Mouse (Mus musculus): ENCODE data around the gene Kitl. TPM values are rescaled to one million over a fixed set of nuclear protein-coding genes. Genes with fewer than 3 reads are reported as not detected.
A peak's percentile ranks its signal among the peaks of the same experiment; 100 is the strongest.

Kitl gene
- 11.4 and 11.7 TPM in 2 replicates for polyA plus RNA-seq (2015; fragmentation: Nextera tagmentation; extraction: Ambion mirVana)

DNA sequence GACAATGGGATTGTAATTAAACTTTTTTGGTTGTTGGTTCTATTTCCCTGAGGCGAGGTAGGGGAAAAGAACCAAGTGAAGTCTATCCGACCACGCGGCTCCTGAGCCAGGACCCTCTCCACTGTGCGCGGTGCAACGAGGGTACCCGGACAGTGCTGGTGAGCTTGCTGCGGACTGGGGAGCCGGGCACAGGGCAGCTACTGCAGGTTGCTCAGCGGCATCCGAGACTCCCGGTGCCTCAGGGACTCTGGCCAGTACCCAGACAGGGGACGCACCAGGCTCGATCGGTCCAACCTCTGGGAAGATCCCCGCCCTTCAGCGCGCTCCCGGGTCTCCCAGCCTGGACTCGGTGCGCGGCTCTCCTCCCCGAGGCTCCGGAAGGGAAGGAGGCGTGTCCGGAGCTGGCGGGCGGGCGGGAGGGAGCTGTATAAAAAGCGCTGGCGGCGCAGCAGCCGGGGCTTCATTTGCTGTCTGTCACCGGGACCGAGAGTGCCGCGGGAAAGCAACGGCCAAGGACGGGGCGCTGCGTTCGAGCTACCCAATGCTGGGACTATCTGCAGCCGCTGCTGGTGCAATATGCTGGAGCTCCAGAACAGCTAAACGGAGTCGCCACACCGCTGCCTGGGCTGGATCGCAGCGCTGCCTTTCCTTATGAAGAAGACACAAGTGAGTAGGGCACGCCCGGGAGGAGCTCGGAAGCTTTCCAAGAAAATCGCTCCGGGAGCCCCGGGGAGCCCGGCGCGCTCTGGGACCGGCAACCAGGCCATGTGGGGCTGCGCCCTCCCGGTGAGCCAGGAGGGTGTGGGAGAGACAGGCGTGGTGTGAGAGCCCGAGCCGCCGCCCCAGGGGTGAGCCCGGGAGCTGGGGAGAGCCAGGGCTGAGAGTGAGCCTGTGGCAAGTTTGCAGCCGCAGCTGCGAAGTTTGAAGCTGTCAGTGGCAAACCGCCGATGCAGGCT is at the start of gene Kitl:
Gene Kitl, plus strand, starts transcription at position 261 of the 956 bp plus-strand sequence.
- peak; percentile 84 for ATAC-seq (ENCODE audit: extremely low read depth, insufficient number of reproducible peaks, low FRiP score, low TSS enrichment)
- Histone ChIP-seq H3K27ac (replicated peaks) (peak within 1 kb of the TSS; percentile 86), H3K36me3 (no peaks in the 10 kb centered on the region), H3K4me3 (peak within 1 kb of the TSS; percentile 85), H3K4me1 (peaks cover 42% of the 10 kb centered on the region), H3K9me3 (no peaks in the 10 kb centered on the region), H3K9ac (peak within 1 kb of the TSS; percentile 91), H3K4me2 (peak within 1 kb of the TSS; percentile 85), H3K27me3 (replicated peaks) (no peaks in the 10 kb centered on the region)
- under 1% methylated on average over 69 of the region's 70 CpGs for WGBS

DNA sequence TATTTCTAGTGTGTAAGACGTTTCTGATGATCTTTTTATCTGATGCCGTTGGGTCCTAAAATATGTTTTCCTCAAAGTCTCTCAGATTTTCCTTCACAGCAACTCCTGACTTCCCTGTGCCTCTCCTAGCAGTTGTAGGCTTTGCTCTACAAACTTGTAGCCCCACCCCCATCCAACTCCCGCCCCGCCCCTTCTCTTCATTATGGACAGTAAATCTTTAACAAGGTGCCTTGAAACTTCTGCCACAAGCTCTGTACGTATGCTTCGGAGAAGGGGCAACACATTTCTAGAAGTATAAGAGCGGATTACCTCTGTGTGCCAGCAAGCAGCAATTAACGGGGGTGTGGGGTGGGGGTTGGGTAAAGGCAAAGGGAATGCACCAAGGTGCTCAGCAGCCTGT is 42.6 kb upstream of the Kitl start:
- Histone ChIP-seq H3K4me3 (no peak overlapping the region), H3K9me3 (no peaks in the 10 kb centered on the region), H3K4me1 (no peaks in the 10 kb centered on the region), H3K9ac (no peak overlapping the region), H3K27me3 (replicated peaks) (no peaks in the 10 kb centered on the region), H3K27ac (replicated peaks) (no peak overlapping the region), H3K4me2 (no peak overlapping the region), H3K36me3 (no peaks in the 10 kb centered on the region)
- no peak for ATAC-seq (ENCODE audit: extremely low read depth, insufficient number of reproducible peaks, low FRiP score, low TSS enrichment)
- WGBS = 58% methylated on average over 8 of the region's 8 CpGs

DNA sequence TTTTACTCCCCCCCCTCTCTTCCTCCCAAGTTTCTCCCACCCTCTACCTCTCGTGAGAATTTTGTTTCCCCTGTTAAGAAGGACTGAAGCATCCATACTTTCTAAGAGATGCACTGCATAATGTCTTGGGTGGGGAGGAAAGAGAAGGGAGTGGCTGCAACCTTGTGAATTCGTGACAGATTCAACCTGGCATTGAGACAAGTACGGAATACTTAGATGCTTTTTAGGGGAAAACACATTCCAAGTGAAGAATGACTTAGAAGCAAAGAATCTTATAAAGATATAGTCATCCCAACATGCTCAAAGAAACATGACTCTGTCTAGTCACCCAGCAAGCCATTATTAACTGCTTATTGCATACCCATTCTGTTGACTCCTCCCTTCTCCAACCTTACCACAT is 35.3 kb upstream of the Kitl start:
- no peaks in the 10 kb centered on the region for H3K27me3 ChIP-seq (replicated peaks)
- H3K9me3 ChIP-seq = no peaks in the 10 kb centered on the region
- H3K9ac ChIP-seq = no peak overlapping the region
- no peaks in the 10 kb centered on the region for H3K4me1 ChIP-seq
- no peak overlapping the region for H3K4me2 ChIP-seq
- H3K4me3 ChIP-seq = no peak overlapping the region
- WGBS = 65% methylated on average over 3 of the region's 3 CpGs
- H3K36me3 ChIP-seq = no peaks in the 10 kb centered on the region
- no peak overlapping the region for H3K27ac ChIP-seq (replicated peaks)
- ATAC-seq (ENCODE audit: extremely low read depth, insufficient number of reproducible peaks, low FRiP score, low TSS enrichment) = no peak

DNA sequence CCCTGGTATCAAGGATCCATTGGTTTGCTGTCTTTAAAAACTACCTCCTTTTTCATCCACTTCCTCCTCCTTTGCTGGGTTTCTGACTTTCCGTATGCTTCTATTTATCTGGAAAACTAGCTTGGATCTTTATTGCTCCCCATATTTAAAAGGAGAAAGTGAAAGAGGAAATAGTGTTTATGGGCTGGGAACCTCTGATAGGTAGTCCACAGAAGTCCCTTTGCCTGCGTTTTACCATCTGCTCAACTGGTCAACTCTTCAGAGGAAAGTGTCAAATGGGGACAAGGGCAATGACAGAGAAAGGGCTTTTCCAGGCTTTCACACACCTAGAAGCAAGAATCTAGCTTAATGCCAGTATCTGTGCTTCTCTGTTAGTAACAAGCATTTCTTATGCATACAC is 34.5 kb upstream of the Kitl start:
- Histone ChIP-seq H3K27me3 (replicated peaks) (no peaks in the 10 kb centered on the region), H3K4me1 (no peaks in the 10 kb centered on the region), H3K9ac (no peak overlapping the region), H3K27ac (replicated peaks) (no peak overlapping the region), H3K4me2 (no peak overlapping the region), H3K4me3 (no peak overlapping the region), H3K9me3 (no peaks in the 10 kb centered on the region), H3K36me3 (no peaks in the 10 kb centered on the region)
- 70% methylated on average over 2 of the region's 2 CpGs for WGBS
- ATAC-seq (ENCODE audit: extremely low read depth, insufficient number of reproducible peaks, low FRiP score, low TSS enrichment) = no peak

DNA sequence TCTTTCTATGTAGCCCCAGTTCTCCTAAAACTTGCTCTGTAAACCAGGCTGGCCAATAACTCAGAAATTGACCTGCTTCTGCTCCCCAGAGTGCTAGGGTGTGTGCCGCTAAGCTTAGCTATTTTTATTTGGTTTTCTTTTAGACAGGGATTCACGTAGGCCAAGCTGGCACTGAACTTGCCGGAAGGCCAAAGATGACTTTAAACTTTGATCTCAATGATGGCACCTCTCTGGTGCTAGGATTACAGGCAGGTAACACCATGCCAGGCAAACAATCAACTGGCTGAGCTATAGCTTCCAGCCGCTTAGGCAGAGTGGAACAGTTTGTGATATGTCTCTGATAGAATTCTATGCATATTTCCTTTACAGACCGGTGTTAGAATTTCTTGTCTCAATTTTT is 33.5 kb upstream of the Kitl start:
- H3K27me3 ChIP-seq (replicated peaks) = no peaks in the 10 kb centered on the region
- no peaks in the 10 kb centered on the region for H3K36me3 ChIP-seq
- H3K4me1 ChIP-seq = no peaks in the 10 kb centered on the region
- H3K4me3 ChIP-seq = no peak overlapping the region
- H3K27ac ChIP-seq (replicated peaks) = no peak overlapping the region
- 70% methylated on average over 5 of the region's 5 CpGs for WGBS
- no peak for ATAC-seq (ENCODE audit: extremely low read depth, insufficient number of reproducible peaks, low FRiP score, low TSS enrichment)
- no peak overlapping the region for H3K9ac ChIP-seq
- no peaks in the 10 kb centered on the region for H3K9me3 ChIP-seq
- no peak overlapping the region for H3K4me2 ChIP-seq

DNA sequence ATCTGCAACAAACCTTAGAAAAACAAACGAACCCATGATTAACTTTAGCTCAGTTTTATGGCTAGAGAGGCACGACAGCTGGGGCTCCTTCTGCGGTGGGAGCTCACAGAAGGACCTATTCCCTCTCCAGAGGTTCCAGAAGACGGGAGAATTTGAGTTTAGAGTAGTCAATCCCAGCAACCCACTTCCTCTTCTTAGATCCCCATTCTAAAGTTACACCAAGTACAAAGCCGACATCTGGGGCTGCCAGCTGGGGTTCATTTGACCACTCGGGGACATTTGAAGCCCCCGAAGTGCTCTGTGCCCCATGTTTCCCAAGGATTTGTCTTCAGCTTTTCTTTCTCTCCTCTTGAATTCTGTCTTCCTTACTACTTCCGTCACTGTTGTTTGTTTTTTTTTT is 28.7 kb upstream of the Kitl start:
- no peak for ATAC-seq (ENCODE audit: extremely low read depth, insufficient number of reproducible peaks, low FRiP score, low TSS enrichment)
- H3K4me2 ChIP-seq = no peak overlapping the region
- H3K9ac ChIP-seq = no peak overlapping the region
- H3K4me3 ChIP-seq = no peak overlapping the region
- no peaks in the 10 kb centered on the region for H3K36me3 ChIP-seq
- no peak overlapping the region for H3K27ac ChIP-seq (replicated peaks)
- no peaks in the 10 kb centered on the region for H3K9me3 ChIP-seq
- H3K4me1 ChIP-seq = peaks cover 5% of the 10 kb centered on the region
- WGBS = 60% methylated on average over 8 of the region's 8 CpGs
- H3K27me3 ChIP-seq (replicated peaks) = no peaks in the 10 kb centered on the region

DNA sequence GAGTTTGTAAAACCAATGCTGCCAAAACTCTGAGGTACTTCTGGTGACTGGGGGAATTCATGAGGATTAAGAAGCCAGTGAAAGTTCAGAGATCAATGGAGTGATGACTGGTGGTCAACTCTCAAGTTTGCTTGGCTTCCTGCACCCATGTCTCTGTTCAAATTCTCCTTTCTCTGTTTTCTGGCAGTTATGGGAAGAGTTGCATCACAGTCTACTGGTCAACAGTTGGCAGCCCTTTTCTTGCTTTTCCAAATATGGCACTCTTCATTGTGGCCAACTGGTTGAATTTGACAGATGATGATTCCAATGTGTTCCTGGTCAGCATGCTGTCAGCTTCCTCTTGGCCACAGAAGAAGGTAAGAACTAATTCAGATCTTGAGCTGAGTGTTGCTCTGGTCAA is 25.7 kb upstream of the Kitl start:
- no peak for ATAC-seq (ENCODE audit: extremely low read depth, insufficient number of reproducible peaks, low FRiP score, low TSS enrichment)
- Histone ChIP-seq H3K36me3 (no peaks in the 10 kb centered on the region), H3K9ac (no peak overlapping the region), H3K4me1 (peaks cover 11% of the 10 kb centered on the region), H3K27ac (replicated peaks) (no peak overlapping the region), H3K9me3 (no peaks in the 10 kb centered on the region), H3K4me2 (no peak overlapping the region), H3K27me3 (replicated peaks) (no peaks in the 10 kb centered on the region), H3K4me3 (no peak overlapping the region)

DNA sequence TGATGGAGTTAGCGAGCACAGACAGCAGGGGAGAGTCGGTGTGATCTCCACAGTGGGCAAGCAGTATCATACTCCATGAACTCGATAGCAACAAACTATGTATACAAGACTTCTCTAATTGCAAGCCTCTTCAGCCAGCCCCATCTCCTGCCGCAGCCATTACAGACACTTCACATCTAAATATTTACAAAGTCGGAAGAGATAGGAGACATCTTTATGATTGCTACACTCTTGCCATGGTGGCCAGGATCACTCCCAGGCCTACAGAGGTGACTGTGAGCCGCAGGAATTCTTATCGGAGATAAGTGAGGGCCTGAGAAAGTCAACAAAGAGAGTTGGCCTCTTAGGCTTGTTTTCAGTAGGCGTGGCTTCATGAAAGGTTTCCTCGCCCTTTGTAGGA is 23.3 kb upstream of the Kitl start:
- 21% methylated on average over 9 of the region's 9 CpGs for WGBS
- Histone ChIP-seq H3K27me3 (replicated peaks) (no peaks in the 10 kb centered on the region), H3K9ac (no peak overlapping the region), H3K4me1 (peaks cover 9% of the 10 kb centered on the region), H3K4me3 (no peak overlapping the region), H3K27ac (replicated peaks) (no peak overlapping the region), H3K9me3 (no peaks in the 10 kb centered on the region), H3K4me2 (0 out of 2 replicates have a peak overlapping the region, but pooled peaks have one; percentile 11), H3K36me3 (no peaks in the 10 kb centered on the region)
- no peak for ATAC-seq (ENCODE audit: extremely low read depth, insufficient number of reproducible peaks, low FRiP score, low TSS enrichment)

DNA sequence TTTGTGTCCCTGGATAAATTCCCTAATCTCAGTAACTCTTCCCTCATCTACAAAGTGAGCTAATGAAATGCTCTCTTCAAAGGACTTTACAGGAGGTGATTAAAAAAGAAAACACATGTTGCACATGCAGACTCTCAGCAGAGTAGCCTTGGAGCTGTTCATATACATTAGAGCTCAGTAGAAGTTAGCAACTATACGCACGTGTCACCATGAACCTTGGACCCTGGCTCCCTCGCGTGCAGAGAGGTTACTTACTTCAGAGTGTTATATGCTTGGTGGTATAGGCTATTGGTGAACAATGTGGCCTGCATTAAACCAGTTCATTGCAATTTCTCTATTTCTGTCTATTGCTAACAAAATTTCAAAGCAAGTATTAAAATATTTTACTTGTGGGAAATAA is 14.0 kb upstream of the Kitl start:
- no peaks in the 10 kb centered on the region for H3K4me1 ChIP-seq
- no peaks in the 10 kb centered on the region for H3K27me3 ChIP-seq (replicated peaks)
- WGBS = 87% methylated on average over 4 of the region's 4 CpGs
- no peak overlapping the region for H3K27ac ChIP-seq (replicated peaks)
- no peak overlapping the region for H3K4me2 ChIP-seq
- no peaks in the 10 kb centered on the region for H3K9me3 ChIP-seq
- no peak overlapping the region for H3K9ac ChIP-seq
- no peak for ATAC-seq (ENCODE audit: extremely low read depth, insufficient number of reproducible peaks, low FRiP score, low TSS enrichment)
- H3K36me3 ChIP-seq = no peaks in the 10 kb centered on the region
- no peak overlapping the region for H3K4me3 ChIP-seq

DNA sequence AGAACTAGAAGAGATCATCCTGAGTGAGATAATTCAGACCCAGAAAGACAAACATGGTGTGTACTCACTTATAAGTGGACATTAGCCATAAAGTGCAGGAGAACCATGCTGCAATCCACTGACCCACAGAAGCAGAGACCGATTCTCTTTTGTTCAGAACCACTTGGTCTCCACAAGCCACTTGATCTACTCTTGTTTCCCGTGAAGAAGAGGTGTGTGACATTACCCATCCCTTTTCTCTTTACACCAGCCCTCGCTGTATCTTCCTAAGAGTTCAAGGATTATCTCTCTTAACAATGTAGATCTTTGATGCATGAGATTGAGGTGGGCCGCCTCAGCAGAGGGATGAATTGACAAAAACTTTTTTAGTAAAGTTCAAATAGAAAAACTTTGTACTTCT is 11.6 kb upstream of the Kitl start:
- no peak for ATAC-seq (ENCODE audit: extremely low read depth, insufficient number of reproducible peaks, low FRiP score, low TSS enrichment)

DNA sequence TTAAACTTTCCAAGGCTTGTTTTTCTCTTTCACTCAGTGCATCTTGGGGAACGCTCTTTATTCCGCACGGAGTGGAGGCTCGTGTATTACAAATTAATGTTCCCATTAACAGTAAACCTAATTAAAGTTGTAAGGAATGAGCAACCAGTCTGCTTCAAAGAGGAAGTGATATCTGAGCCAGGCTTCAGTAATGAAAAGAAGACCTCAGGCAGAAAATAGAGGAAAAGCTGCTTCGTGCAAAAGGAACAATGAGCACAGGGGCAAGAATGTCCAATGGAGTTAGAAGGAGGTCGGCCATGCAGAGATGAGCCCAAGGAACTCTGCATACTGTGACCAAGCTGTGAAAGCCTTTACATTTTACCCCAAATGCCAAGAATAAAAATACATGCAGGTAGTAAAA is 5.7 kb upstream of the Kitl start:
- 78% methylated on average over 6 of the region's 6 CpGs for WGBS
- Histone ChIP-seq H3K4me2 (no peak overlapping the region), H3K4me1 (peaks cover 5% of the 10 kb centered on the region), H3K4me3 (no peak overlapping the region), H3K36me3 (no peaks in the 10 kb centered on the region), H3K27ac (replicated peaks) (no peak overlapping the region), H3K27me3 (replicated peaks) (no peaks in the 10 kb centered on the region), H3K9me3 (no peaks in the 10 kb centered on the region), H3K9ac (no peak overlapping the region)
- ATAC-seq (ENCODE audit: extremely low read depth, insufficient number of reproducible peaks, low FRiP score, low TSS enrichment) = no peak

More for the DNA sequence above, 11.6 kb upstream of the Kitl start:
- Histone ChIP-seq H3K4me2 (no peak overlapping the region), H3K27ac (replicated peaks) (no peak overlapping the region), H3K4me3 (no peak overlapping the region), H3K9ac (no peak overlapping the region), H3K36me3 (no peaks in the 10 kb centered on the region), H3K9me3 (no peaks in the 10 kb centered on the region), H3K27me3 (replicated peaks) (no peaks in the 10 kb centered on the region), H3K4me1 (no peaks in the 10 kb centered on the region)
- 85% methylated on average over 4 of the region's 4 CpGs for WGBS

DNA sequence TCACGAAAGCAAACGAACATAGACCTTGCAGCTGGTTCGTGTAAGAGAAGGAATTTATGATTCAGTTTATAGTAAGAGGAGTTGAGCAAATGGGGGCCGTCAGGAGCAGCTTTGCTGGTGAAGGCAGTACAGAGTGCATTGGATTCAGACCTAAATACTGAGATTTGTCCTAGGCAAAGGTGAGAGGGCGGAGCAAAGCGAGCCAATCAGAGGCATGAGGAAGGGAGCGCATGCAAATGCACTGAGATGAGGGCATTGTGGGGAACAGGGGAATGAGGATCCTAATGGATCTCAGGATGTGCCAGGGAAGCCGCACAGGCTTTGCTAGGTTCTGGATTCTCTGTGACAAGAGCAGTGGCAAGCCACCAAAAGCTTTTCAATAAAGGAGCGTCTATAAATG is 5.1 kb upstream of the Kitl start:
- WGBS = 65% methylated on average over 9 of the region's 9 CpGs
- no peak for ATAC-seq (ENCODE audit: extremely low read depth, insufficient number of reproducible peaks, low FRiP score, low TSS enrichment)
- Histone ChIP-seq H3K4me3 (no peak overlapping the region), H3K4me1 (peaks cover 5% of the 10 kb centered on the region), H3K4me2 (no peak overlapping the region), H3K27ac (replicated peaks) (no peak overlapping the region), H3K9me3 (no peaks in the 10 kb centered on the region), H3K9ac (no peak overlapping the region), H3K27me3 (replicated peaks) (no peaks in the 10 kb centered on the region), H3K36me3 (no peaks in the 10 kb centered on the region)

All from heart, embryonic 13.5 days (tissue).